ENCODE assay signal across 8 mouse cellular contexts in genomic region chr7:30563117-30563905, GRCm38 (mm10). TPM values are rescaled to one million over a fixed set of nuclear protein-coding genes. Genes with fewer than 3 reads are reported as not detected.
DNase-seq lines count a peak whose midpoint lies in the region; ATAC-seq lines count a peak whose summit lies in the region.

TSS of gene U2af1l4 (plus strand) at chr7:30563301.
TSS of gene Gm49396 (plus strand) at chr7:30563344.
TSS of gene Psenen (minus strand) at chr7:30563627.

- peak within 1 kb of the TSS; percentile 88 for H3K4me2 ChIP-seq in heart, embryonic 14.5 days (ENCODE audit: low read length)
- H3K4me2 ChIP-seq in liver, embryonic 13.5 days, result peak within 1 kb of the TSS; percentile 89
- peak within 1 kb of the TSS; percentile 68 for H3K4me2 ChIP-seq in stomach, embryonic 16.5 days (ENCODE audit: low read depth, low read length)

- H3K36me3 ChIP-seq in heart, embryonic 14.5 days (ENCODE audit: control insufficient read depth, insufficient read depth, low read length), result peaks cover 42% of the 10 kb centered on the region
- peaks cover 37% of the 10 kb centered on the region for H3K36me3 ChIP-seq in liver, embryonic 13.5 days
- H3K36me3 ChIP-seq in stomach, embryonic 16.5 days (ENCODE audit: control insufficient read depth, insufficient read depth, low read length), result peaks cover 12% of the 10 kb centered on the region; the same call in 1 of the 2 replicates

- H3K27ac ChIP-seq in heart, embryonic 14.5 days (replicated peaks in 1 of 2; ENCODE audit: control insufficient read depth in 1 of 2, insufficient read depth in 1 of 2, low read depth in 2 of 2, low read length in 2 of 2), result peak within 1 kb of the TSS; percentile 95 to 98
- H3K27ac ChIP-seq in liver, embryonic 13.5 days, result peak within 1 kb of the TSS; percentile 96
- H3K27ac ChIP-seq in stomach, embryonic 16.5 days (ENCODE audit: low read length), result peak within 1 kb of the TSS; percentile 97

- H3K9me3 ChIP-seq in heart, embryonic 14.5 days (ENCODE audit: control insufficient read depth, low read length), result no peaks in the 10 kb centered on the region
- no peaks in the 10 kb centered on the region for H3K9me3 ChIP-seq in liver, embryonic 13.5 days (replicated peaks)
- H3K9me3 ChIP-seq in stomach, embryonic 16.5 days (replicated peaks; ENCODE audit: control insufficient read depth, low read length), result no peaks in the 10 kb centered on the region

- no peaks in the 10 kb centered on the region for H3K27me3 ChIP-seq in heart, embryonic 14.5 days (ENCODE audit: control insufficient read depth, insufficient read depth, low read length)
- H3K27me3 ChIP-seq in liver, embryonic 13.5 days, result no peaks in the 10 kb centered on the region
- no peaks in the 10 kb centered on the region for H3K27me3 ChIP-seq in stomach, embryonic 16.5 days (ENCODE audit: control insufficient read depth, insufficient read depth, low read length)

- peak within 1 kb of the TSS; percentile 90 for H3K9ac ChIP-seq in heart, embryonic 14.5 days (ENCODE audit: low read length)
- H3K9ac ChIP-seq in liver, embryonic 13.5 days, result peak within 1 kb of the TSS; percentile 81
- peak within 1 kb of the TSS; percentile 82 for H3K9ac ChIP-seq in stomach, embryonic 16.5 days (ENCODE audit: low read length)

- peak; percentile 66 for ATAC-seq in CD4-positive, CD25-positive, alpha-beta regulatory T cell, adult 4 months
- peak; percentile 89 for ATAC-seq in heart, embryonic 14.5 days (ENCODE audit: insufficient number of reproducible peaks, insufficient read depth, low FRiP score, low read depth)
- ATAC-seq in liver, embryonic 13.5 days (ENCODE audit: low read depth), result peak; percentile 81
- peak; percentile 88 for ATAC-seq in stomach, embryonic 16.5 days (ENCODE audit: insufficient read depth, low FRiP score)

- H3K4me1 ChIP-seq in heart, embryonic 14.5 days (ENCODE audit: control insufficient read depth in 2 of 2, insufficient read depth in 2 of 2, low read length in 2 of 2), result peaks cover 5 to 11% of the 10 kb centered on the region in 2 experiments
- peaks cover 41% of the 10 kb centered on the region for H3K4me1 ChIP-seq in liver, embryonic 13.5 days (replicated peaks)
- peaks cover 13% of the 10 kb centered on the region for H3K4me1 ChIP-seq in stomach, embryonic 16.5 days (ENCODE audit: control insufficient read depth, insufficient read depth, low read length)

- peak; percentile 96 for DNase-seq in c-Kit-negative CD71-positive TER-119-positive erythroid progenitor cells, embryonic 14.5 days (ENCODE audit: low read depth, low spot score)
- peak; percentile 95 for DNase-seq in fibroblast of lung, adult 2 months (ENCODE audit: low read depth)
- peak; percentile 98 for DNase-seq in kidney, postnatal 14 days
- peak; percentile 92 for DNase-seq in liver, embryonic 13.5 days
- peak; percentile 94 for DNase-seq in neural tube, embryonic 10.5 days (ENCODE audit: extremely low spot score, low spot score)

- peak within 1 kb of the TSS; percentile 79 to 80 for H3K4me3 ChIP-seq in heart, embryonic 14.5 days (ENCODE audit: control insufficient read depth in 1 of 2, insufficient read depth in 1 of 2, low read depth in 1 of 2, low read length in 2 of 2)
- H3K4me3 ChIP-seq in liver, embryonic 13.5 days (replicated peaks), result peak within 1 kb of the TSS; percentile 83
- H3K4me3 ChIP-seq in stomach, embryonic 16.5 days (replicated peaks; ENCODE audit: low read length), result peak within 1 kb of the TSS; percentile 70

- WGBS in heart, embryonic 14.5 days, result under 1% methylated on average over 45 of the region's 45 CpGs
- WGBS in liver, embryonic 13.5 days (ENCODE audit: insufficient replicate concordance), result under 1% methylated on average over 45 of the region's 45 CpGs
- WGBS in stomach, embryonic 16.5 days, result under 1% methylated on average over 45 of the region's 45 CpGs

RNA-seq across cellular contexts. Expression of gene U2af1l4, which starts in this region (rescaled TPM):
- polyA plus RNA-seq in CD4-positive, CD25-positive, alpha-beta regulatory T cell, adult 4 months (2017; shearing (Covaris generic)), result 10 to 100 TPM; 46.5 to 62.1 TPM
- polyA plus RNA-seq in heart, embryonic 14.5 days (2014; fragmentation: Nextera tagmentation; extraction: Ambion mirVana), result 110 and 115 TPM in 2 replicates
- 49.4 TPM in 2 replicates for polyA plus RNA-seq in liver, embryonic 13.5 days (2015; fragmentation: Nextera tagmentation; extraction: Ambion mirVana)
- polyA plus RNA-seq in stomach, embryonic 16.5 days (2015; fragmentation: Nextera tagmentation; extraction: Ambion mirVana), result 73.4 and 80.7 TPM in 2 replicates

RNA-seq across cellular contexts. Expression of gene Gm49396, which starts in this region (rescaled TPM):
- polyA plus RNA-seq in CD4-positive, CD25-positive, alpha-beta regulatory T cell, adult 4 months (2017; shearing (Covaris generic)), result 100 to 1,000 TPM in 1 of 2 experiments, 10 to 100 TPM in 1; 85.4 to 105 TPM
- 5.0 and 5.3 TPM in 2 replicates for polyA plus RNA-seq in heart, embryonic 14.5 days (2014; fragmentation: Nextera tagmentation; extraction: Ambion mirVana)
- polyA plus RNA-seq in liver, embryonic 13.5 days (2015; fragmentation: Nextera tagmentation; extraction: Ambion mirVana), result 3.4 and 3.8 TPM in 2 replicates
- polyA plus RNA-seq in stomach, embryonic 16.5 days (2015; fragmentation: Nextera tagmentation; extraction: Ambion mirVana), result 12.6 and 14.6 TPM in 2 replicates

RNA-seq across cellular contexts. Expression of gene Psenen, which starts in this region (rescaled TPM):
- 100 to 1,000 TPM; 314 to 323 TPM for polyA plus RNA-seq in CD4-positive, CD25-positive, alpha-beta regulatory T cell, adult 4 months (2017; shearing (Covaris generic))
- polyA plus RNA-seq in heart, embryonic 14.5 days (2014; fragmentation: Nextera tagmentation; extraction: Ambion mirVana), result 101 and 107 TPM in 2 replicates
- polyA plus RNA-seq in liver, embryonic 13.5 days (2015; fragmentation: Nextera tagmentation; extraction: Ambion mirVana), result 80.1 and 81.3 TPM in 2 replicates
- 137 and 156 TPM in 2 replicates for polyA plus RNA-seq in stomach, embryonic 16.5 days (2015; fragmentation: Nextera tagmentation; extraction: Ambion mirVana)

Comparison
In these comparisons a context has a peak if more than half of its experiments do, and no peak if none do; other contexts are left out.
1. Peak in every context shown above with its lines: DNase-seq, ATAC-seq, H3K4me3 ChIP-seq and H3K27ac ChIP-seq.